Mouse (Mus musculus) liver, embryonic 14.5 days (tissue): ENCODE results near the gene Chp2. TPM values are rescaled to one million over a fixed set of nuclear protein-coding genes. Genes with fewer than 3 reads are reported as not detected.

Experiments
- ATAC-seq: fragments of 200-750 bp; cut with Nextera tagmentation; 2 replicates; pipeline ENCODE4 v1.8.0; 2017; ENCODE audit warnings: moderate number of reproducible peaks, mild to moderate bottlenecking, moderate library complexity; ENCODE audit not compliant: insufficient read depth
- DNase-seq, 3 experiments: peaks; one replicate each; pipeline ENCODE4 v3.0.0-alpha.2; 2012 to 2013; ENCODE audit warnings: low read depth in 3 of 3, low spot score in 3 of 3
- H3K27ac ChIP-seq: fragments of 300-500 bp; sonication (generic); 2 replicates; pipeline ENCODE4 v1.5.1; 2014; ENCODE audit warnings: moderate library complexity, mild to moderate bottlenecking, control low read depth, inconsistent platforms
- H3K27me3 ChIP-seq: fragments of 300-500 bp; sonication (generic); 2 replicates; pipeline ENCODE4 v1.6.1; 2014; ENCODE audit warnings: mild to moderate bottlenecking, low read length, moderate library complexity; ENCODE audit not compliant: control insufficient read depth, insufficient read depth
- H3K36me3 ChIP-seq: fragments of 300-500 bp; sonication (generic); replicated peaks from 2 replicates; pipeline ENCODE4 v1.6.1; 2014; ENCODE audit warnings: low read depth; ENCODE audit not compliant: control insufficient read depth, insufficient read depth
- H3K4me1 ChIP-seq, 2 experiments: fragments of 200-500 bp in 1 of 2; fragments of 300-500 bp in 1 of 2; sonication (generic) in 1 of 2; replicated peaks; 2 replicates each; pipeline ENCODE4 v1.6.1; 2012 to 2014; ENCODE audit warnings: antibody characterized with exemption in 1 of 2, inconsistent platforms in 1 of 2, low read length in 1 of 2; ENCODE audit not compliant: control insufficient read depth in 2 of 2, insufficient read depth in 2 of 2
- H3K4me2 ChIP-seq: fragments of 300-500 bp; sonication (generic); 2 replicates; pipeline ENCODE4 v1.6.1; 2014; ENCODE audit warnings: low read depth, mild to moderate bottlenecking, control low read depth, moderate library complexity
- H3K4me3 ChIP-seq, 2 experiments: fragments of 200-500 bp in 1 of 2; fragments of 300-500 bp in 1 of 2; sonication (generic) in 1 of 2; 2 replicates each; pipeline ENCODE4 v1.5.1; 2012 to 2014; ENCODE audit warnings: low read depth in 2 of 2, low read length in 2 of 2, mild to moderate bottlenecking in 2 of 2, control low read depth in 1 of 2, inconsistent platforms in 1 of 2, moderate library complexity in 1 of 2; ENCODE audit not compliant: insufficient read depth in 1 of 2
- H3K9ac ChIP-seq: fragments of 300-500 bp; sonication (generic); replicated peaks from 2 replicates; pipeline ENCODE4 v1.6.1; 2014; ENCODE audit warnings: mild to moderate bottlenecking, control low read depth, moderate library complexity
- H3K9me3 ChIP-seq: fragments of 300-500 bp; sonication (generic); 2 replicates; pipeline ENCODE4 v1.6.1; 2016; ENCODE audit warnings: low read length, mixed read lengths; ENCODE audit not compliant: control insufficient read depth
- CTCF ChIP-seq: IDR thresholded peaks from 2 replicates; pipeline ENCODE4 v1.5.1; 2016; ENCODE audit warnings: antibody characterized with exemption, low read depth, control low read depth
- EP300 ChIP-seq: IDR thresholded peaks from 2 replicates; pipeline ENCODE4 v1.6.1; 2016; ENCODE audit warnings: antibody characterized with exemption, low read depth
- WGBS: fragments of 180-500 bp; shearing (Covaris S2); extraction: QIAGEN DNeasy Blood & Tissue Kit; methylation state at CpG from one replicate; pipeline ENCODE4 v1.1.7; 2014; ENCODE audit not compliant: insufficient replicate concordance; 5-methylcytosine and 5-hydroxymethylcytosine counted together
- polyA plus RNA-seq, 2 experiments: library from polyadenylated mRNA; depleted of rRNA in 1 of 2; stranded (reverse) in 1 of 2; unstranded in 1 of 2; fragments of >200 nt; fragmentation: Nextera tagmentation in 1 of 2; extraction: Ambion mirVana in 1 of 2; gene quantifications; 2 replicates each; pipeline versions ENCODE4 v1.2.1 to v1.2.3; 2012 to 2014

Gene Chp2
- polyA plus RNA-seq, 2 experiments: 0.50 to 1.4 TPM

- Histone ChIP-seq H3K4me1 (no peaks in the 10 kb centered on the region), H3K4me3 (no peak overlapping the region), H3K27ac (no peak overlapping the region), H3K9me3 (no peaks in the 10 kb centered on the region), H3K4me2 (no peak overlapping the region), H3K36me3 (no peaks in the 10 kb centered on the region), H3K9ac (no peak overlapping the region), H3K27me3 (no peaks in the 10 kb centered on the region)
- DNase-seq: no peak
- TF ChIP-seq CTCF (no peak), EP300 (no peak)
- WGBS: 60% methylated on average over 8 of the region's 8 CpGs
- no peak for ATAC-seq
These were observed 25.3 kb downstream of the Chp2 start for GRCm38 (mm10) chr7:122244584-122244983.

GRCm38 (mm10) chr7:122245976-122246375, 26.7 kb downstream of the Chp2 start:
- WGBS: 57% methylated on average over 5 of the region's 5 CpGs
- ATAC-seq: no peak

GRCm38 (mm10) chr7:122247254-122247864, 28.1 kb downstream of the Chp2 start:
- no peak overlapping the region for H3K27ac ChIP-seq
- H3K9me3 ChIP-seq: no peaks in the 10 kb centered on the region
- no peaks in the 10 kb centered on the region for H3K27me3 ChIP-seq
- TF ChIP-seq CTCF: no peak
- no peak for TF ChIP-seq EP300
- H3K4me2 ChIP-seq: no peak overlapping the region
- no peaks in the 10 kb centered on the region for H3K36me3 ChIP-seq
- ATAC-seq (no peak), DNase-seq (no peak)
- no peak overlapping the region for H3K9ac ChIP-seq
- 62% methylated on average over 10 of the region's 10 CpGs for WGBS
- H3K4me1 ChIP-seq: no peaks in the 10 kb centered on the region
- no peak overlapping the region for H3K4me3 ChIP-seq

More at GRCm38 (mm10) chr7:122245976-122246375, 26.7 kb downstream of the Chp2 start:
- no peaks in the 10 kb centered on the region for H3K36me3 ChIP-seq
- H3K27me3 ChIP-seq: no peaks in the 10 kb centered on the region
- no peak overlapping the region for H3K4me3 ChIP-seq
- no peaks in the 10 kb centered on the region for H3K9me3 ChIP-seq
- H3K9ac ChIP-seq: no peak overlapping the region
- DNase-seq: no peak
- no peaks in the 10 kb centered on the region for H3K4me1 ChIP-seq
- TF ChIP-seq EP300 (no peak), CTCF (no peak)
- no peak overlapping the region for H3K4me2 ChIP-seq
- no peak overlapping the region for H3K27ac ChIP-seq

GRCm38 (mm10) chr7:122249321-122249821, 30.1 kb downstream of the Chp2 start:
- Histone ChIP-seq H3K9ac (no peak overlapping the region), H3K36me3 (no peaks in the 10 kb centered on the region), H3K27ac (no peak overlapping the region), H3K4me2 (no peak overlapping the region), H3K27me3 (no peaks in the 10 kb centered on the region), H3K4me1 (no peaks in the 10 kb centered on the region), H3K9me3 (no peaks in the 10 kb centered on the region), H3K4me3 (no peak overlapping the region)
- WGBS: 66% methylated on average over 9 of the region's 9 CpGs
- no peak for ATAC-seq
- TF ChIP-seq CTCF: no peak
- TF ChIP-seq EP300: no peak
- DNase-seq: no peak

GRCm38 (mm10) chr7:122251197-122252011, 32.1 kb downstream of the Chp2 start:
- DNase-seq: peak in 2 of 3 experiments; percentile 14 to 42
- WGBS: 20% methylated on average over 21 of the region's 21 CpGs
- Histone ChIP-seq H3K9ac (no peak overlapping the region), H3K4me1 (no peaks in the 10 kb centered on the region; a peak in 2 of 4 replicates), H3K27ac (no peak overlapping the region), H3K36me3 (no peaks in the 10 kb centered on the region), H3K4me2 (no peak overlapping the region), H3K27me3 (no peaks in the 10 kb centered on the region), H3K9me3 (no peaks in the 10 kb centered on the region), H3K4me3 (no peak overlapping the region)
- ATAC-seq: peak; percentile 35; the same call in 1 of the 2 replicates
- TF ChIP-seq CTCF (peak; percentile 76), EP300 (no peak)
